Mouse (Mus musculus) neural tube, embryonic 15.5 days (tissue): ENCODE results near the gene Trpc4ap. TPM values are rescaled to one million over a fixed set of nuclear protein-coding genes. Genes with fewer than 3 reads are reported as not detected.
"Not testable (repeated sequence)": the region's sequence is repeated elsewhere in the genome, so short reads cannot be mapped to it uniquely, and the experiment has no call there.

Experiments
- ATAC-seq: fragments of 200-750 bp; cut with Nextera tagmentation; 2 replicates; pipeline ENCODE4 v1.8.0; 2017; ENCODE audit warnings: mild to moderate bottlenecking, moderate TSS enrichment, moderate library complexity; ENCODE audit not compliant: low FRiP score
- H3K27ac ChIP-seq: fragments of 300-500 bp; sonication (generic); replicated peaks from 2 replicates; pipeline ENCODE4 v1.5.1; 2015; ENCODE audit warnings: mild to moderate bottlenecking, inconsistent platforms
- H3K27me3 ChIP-seq: fragments of 300-500 bp; sonication (generic); replicated peaks from 2 replicates; pipeline ENCODE4 v1.6.1; 2015; ENCODE audit warnings: inconsistent platforms
- H3K36me3 ChIP-seq: fragments of 300-500 bp; sonication (generic); 2 replicates; pipeline ENCODE4 v1.6.1; 2015; ENCODE audit warnings: inconsistent platforms
- H3K4me1 ChIP-seq: fragments of 300-500 bp; sonication (generic); 2 replicates; pipeline ENCODE4 v1.6.1; 2015; ENCODE audit warnings: inconsistent platforms
- H3K4me2 ChIP-seq: fragments of 300-500 bp; sonication (generic); 2 replicates; pipeline ENCODE4 v1.6.1; 2015; ENCODE audit warnings: inconsistent platforms, mild to moderate bottlenecking, moderate library complexity
- H3K4me3 ChIP-seq: fragments of 300-500 bp; sonication (generic); replicated peaks from 2 replicates; pipeline ENCODE4 v1.5.1; 2015; ENCODE audit warnings: mild to moderate bottlenecking, inconsistent platforms
- H3K9ac ChIP-seq: fragments of 300-500 bp; sonication (generic); replicated peaks from 2 replicates; pipeline ENCODE4 v1.6.1; 2015; ENCODE audit warnings: mild to moderate bottlenecking, inconsistent platforms
- H3K9me3 ChIP-seq: fragments of 300-500 bp; sonication (generic); replicated peaks from 2 replicates; pipeline ENCODE4 v1.6.1; 2016; ENCODE audit warnings: inconsistent platforms
- whole genome bisulfite sequencing: fragments of 180-500 bp; shearing (Covaris S2); methylation state at CpG from one replicate; pipeline ENCODE4 v1.1.7; 2015; ENCODE audit warnings: mixed read lengths; 5-methylcytosine and 5-hydroxymethylcytosine counted together
- polyA plus RNA-seq: library from polyadenylated mRNA; unstranded; fragments of >200 nt; fragmentation: Nextera tagmentation; extraction: Ambion mirVana; gene quantifications from 2 replicates; pipeline ENCODE4 v1.2.1, GENCODE M21; 2015

The Trpc4ap gene
- 153 and 157 TPM in 2 replicates for polyA plus RNA-seq

DNA sequence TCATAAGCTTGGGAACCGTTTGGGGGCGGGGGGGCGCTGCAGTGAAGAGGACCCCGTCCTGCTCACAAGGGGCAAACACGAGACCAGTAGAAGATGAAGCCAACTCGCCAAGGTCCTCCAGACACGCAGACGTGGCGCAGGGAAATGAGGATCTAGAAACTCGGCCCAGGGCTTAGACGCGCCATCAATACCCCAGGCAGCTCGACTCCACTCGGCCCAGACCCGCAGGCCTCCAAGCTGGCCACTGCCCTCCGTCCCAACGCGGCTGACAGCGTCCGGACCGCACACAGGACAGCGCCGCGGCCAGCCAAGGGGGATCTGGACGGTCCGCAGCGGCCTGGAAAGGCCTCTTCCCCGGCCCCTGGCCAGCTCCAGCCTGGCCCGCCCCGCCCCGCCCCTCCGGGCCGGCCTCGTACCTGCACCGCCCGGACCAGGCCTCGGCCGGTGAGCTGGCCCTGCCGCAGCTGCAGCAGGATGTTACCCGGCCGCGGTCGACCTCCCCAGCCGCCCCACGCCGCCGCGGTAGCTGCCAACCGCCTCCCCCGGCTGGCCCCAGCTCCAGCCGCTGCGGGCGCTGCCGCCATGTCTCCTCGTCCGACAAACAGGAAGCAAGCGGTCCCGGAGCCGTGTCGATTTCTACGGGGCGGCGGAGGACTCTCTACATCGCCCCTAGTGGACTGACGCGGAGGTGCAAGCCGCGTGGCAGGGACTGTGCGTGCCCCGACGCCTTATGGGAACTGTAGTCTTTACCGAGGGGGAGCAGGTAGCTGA, at the start of gene Trpc4ap:
TSS of gene Trpc4ap (minus strand) at position 662 of the 771 bp plus-strand sequence.
- Histone ChIP-seq H3K4me2 (peak within 1 kb of the TSS; percentile 78), H3K27me3 (no peaks in the 10 kb centered on the region), H3K4me1 (peaks cover 30% of the 10 kb centered on the region), H3K9ac (peak within 1 kb of the TSS; percentile 98), H3K4me3 (peak within 1 kb of the TSS; percentile 98), H3K9me3 (no peaks in the 10 kb centered on the region), H3K36me3 (peaks cover 6% of the 10 kb centered on the region; the same call in 1 of the 2 replicates), H3K27ac (peak within 1 kb of the TSS; percentile 95)
- WGBS = under 1% methylated on average over 66 of the region's 72 CpGs
- ATAC-seq = peak; percentile 94

DNA sequence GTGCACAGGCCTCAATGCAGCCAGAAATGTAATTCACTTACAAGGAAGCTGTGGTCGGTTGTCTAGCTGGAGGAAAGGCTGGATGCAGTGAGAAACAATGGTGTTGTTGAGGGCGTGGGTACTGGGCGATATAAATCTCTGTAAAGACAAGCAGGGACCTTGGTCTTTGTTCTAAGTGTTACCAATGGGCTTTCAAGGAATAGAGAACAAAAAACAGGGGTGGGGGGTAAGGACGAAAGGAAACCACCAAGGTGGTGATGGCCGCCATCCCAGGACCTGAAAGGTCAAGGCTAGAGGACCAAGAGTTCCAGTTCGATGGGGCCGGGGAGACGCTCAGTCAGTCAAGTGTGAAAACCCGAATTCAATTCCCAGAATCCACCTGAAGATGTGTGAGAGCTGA, 45.6 kb upstream of the Trpc4ap start:
- no peak overlapping the region for H3K27ac ChIP-seq
- H3K4me3 ChIP-seq = no peak overlapping the region
- no peaks in the 10 kb centered on the region for H3K9me3 ChIP-seq
- H3K4me1 ChIP-seq = 0 out of 2 replicates have a peak, but pooled peaks cover 1% of the 10 kb centered on the region
- WGBS = 41% methylated on average over 9 of the region's 9 CpGs
- no peaks in the 10 kb centered on the region for H3K27me3 ChIP-seq
- no peak overlapping the region for H3K9ac ChIP-seq
- no peak for ATAC-seq
- H3K4me2 ChIP-seq = no peak overlapping the region
- H3K36me3 ChIP-seq = no peaks in the 10 kb centered on the region

DNA sequence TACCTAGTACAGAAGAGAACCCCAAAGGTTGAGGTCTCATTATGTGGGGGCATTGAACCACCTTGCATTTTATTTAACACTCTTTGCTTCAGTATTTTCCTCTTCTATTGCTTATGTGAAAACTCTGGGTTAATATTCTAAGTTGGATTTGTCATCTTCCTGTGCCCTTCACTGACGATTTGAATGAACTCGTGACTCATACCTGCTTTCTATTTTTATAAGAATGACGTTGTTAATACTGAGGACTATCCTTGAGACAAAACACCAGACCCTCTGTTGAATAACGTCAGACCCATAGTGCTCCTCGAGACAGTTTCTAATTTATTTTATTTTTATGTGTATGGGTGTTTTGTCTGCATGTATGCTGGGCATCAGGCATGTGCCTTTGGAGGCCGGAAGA, 44.8 kb upstream of the Trpc4ap start:
- no peaks in the 10 kb centered on the region for H3K4me1 ChIP-seq
- H3K9me3 ChIP-seq = no peaks in the 10 kb centered on the region
- H3K27ac ChIP-seq = no peak overlapping the region
- no peaks in the 10 kb centered on the region for H3K27me3 ChIP-seq
- H3K36me3 ChIP-seq = no peaks in the 10 kb centered on the region
- H3K4me3 ChIP-seq = no peak overlapping the region
- 83% methylated on average over 6 of the region's 6 CpGs for WGBS
- ATAC-seq = no peak
- H3K4me2 ChIP-seq = no peak overlapping the region
- no peak overlapping the region for H3K9ac ChIP-seq

DNA sequence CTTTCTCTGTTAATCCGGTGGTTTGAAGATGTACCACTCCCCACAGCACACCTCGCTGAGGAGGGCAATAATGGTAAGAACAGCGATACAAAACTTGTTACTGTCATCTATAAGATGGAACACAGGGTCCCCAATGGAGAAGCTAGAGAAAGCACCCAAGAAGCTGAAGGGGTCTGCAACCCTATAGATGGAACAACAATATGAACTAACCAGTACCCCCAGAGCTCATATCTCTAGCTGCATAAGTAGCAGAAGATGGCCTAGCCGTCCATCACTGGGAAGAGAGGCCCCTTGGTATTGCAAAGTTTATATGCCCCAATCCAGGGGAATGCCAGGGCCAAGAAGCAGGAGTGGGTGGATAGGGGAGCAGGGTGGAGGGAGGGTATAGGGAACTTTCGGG, 43.6 kb upstream of the Trpc4ap start, which contains the start of gene Gm17581:
TSS of gene Gm17581 (minus strand) at position 101 of the 400 bp plus-strand sequence.
- not testable (repeated sequence) for ATAC-seq, H3K9ac ChIP-seq, H3K4me3 ChIP-seq, H3K27me3 ChIP-seq, H3K4me1 ChIP-seq, H3K36me3 ChIP-seq, H3K27ac ChIP-seq, H3K4me2 ChIP-seq, H3K9me3 ChIP-seq
- 87% methylated on average over 5 of the region's 5 CpGs for WGBS

DNA sequence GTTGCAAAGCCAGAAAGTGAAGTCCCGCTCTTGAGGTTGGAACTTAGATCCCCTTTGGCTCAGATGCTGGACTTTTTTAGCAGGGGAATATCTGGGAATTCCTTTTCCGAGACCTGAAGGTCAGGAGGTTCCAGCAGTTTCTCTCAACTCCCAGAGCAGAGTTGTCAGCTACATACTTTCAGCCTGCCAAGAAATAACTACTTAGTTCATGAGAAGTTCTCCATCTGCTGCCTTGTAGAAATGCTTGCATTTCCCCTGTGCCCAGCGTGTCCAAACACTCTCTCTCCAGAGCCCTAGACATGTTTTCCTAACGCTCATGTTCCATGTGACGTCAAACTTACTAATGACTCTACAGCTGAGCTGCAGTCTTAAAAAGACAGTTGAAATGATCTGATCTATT, 42.9 kb upstream of the Trpc4ap start:
- H3K27ac ChIP-seq = no peak overlapping the region
- no peak overlapping the region for H3K9ac ChIP-seq
- WGBS = 87% methylated on average over 5 of the region's 5 CpGs
- no peak overlapping the region for H3K4me3 ChIP-seq
- no peaks in the 10 kb centered on the region for H3K9me3 ChIP-seq
- H3K4me2 ChIP-seq = no peak overlapping the region
- no peaks in the 10 kb centered on the region for H3K4me1 ChIP-seq
- no peaks in the 10 kb centered on the region for H3K27me3 ChIP-seq
- H3K36me3 ChIP-seq = no peaks in the 10 kb centered on the region
- no peak for ATAC-seq

DNA sequence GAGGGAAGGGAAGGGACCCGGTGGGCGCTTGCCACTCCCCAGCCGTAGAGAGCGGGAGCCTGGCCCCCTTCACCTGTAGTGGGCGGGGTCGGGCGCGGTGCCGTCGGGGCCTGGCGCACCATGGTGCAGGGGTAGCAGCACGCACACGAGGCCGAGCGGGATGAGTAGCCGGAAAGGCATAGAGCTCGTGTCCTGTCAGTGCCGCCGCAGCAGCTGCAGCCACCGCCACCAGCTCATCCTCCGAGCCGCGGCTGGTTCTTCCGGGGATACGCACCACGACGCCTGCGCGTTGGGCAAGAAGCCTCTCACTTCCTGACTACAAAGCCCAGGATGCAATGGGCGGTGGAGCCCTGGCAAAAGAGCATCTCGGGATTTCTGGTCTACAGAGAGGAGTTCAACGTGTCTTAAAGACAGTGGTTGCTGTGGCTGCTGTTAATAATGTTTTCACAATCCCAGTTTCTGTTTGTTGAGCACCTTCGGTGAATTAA, 37.0 kb upstream of the Trpc4ap start, which contains the start of gene Edem2:
TSS of gene Edem2 (minus strand) at position 318 of the 488 bp plus-strand sequence.
- no peaks in the 10 kb centered on the region for H3K9me3 ChIP-seq
- WGBS = under 1% methylated on average over 33 of the region's 33 CpGs
- peak within 1 kb of the TSS; percentile 90 for H3K9ac ChIP-seq
- H3K27ac ChIP-seq = peak within 1 kb of the TSS; percentile 80
- ATAC-seq = peak; percentile 97
- peak within 1 kb of the TSS; percentile 95 for H3K4me2 ChIP-seq
- peak within 1 kb of the TSS; percentile 95 for H3K4me3 ChIP-seq
- H3K36me3 ChIP-seq = peaks cover 13% of the 10 kb centered on the region; the same call in 1 of the 2 replicates
- peaks cover 18% of the 10 kb centered on the region for H3K4me1 ChIP-seq
- no peaks in the 10 kb centered on the region for H3K27me3 ChIP-seq

DNA sequence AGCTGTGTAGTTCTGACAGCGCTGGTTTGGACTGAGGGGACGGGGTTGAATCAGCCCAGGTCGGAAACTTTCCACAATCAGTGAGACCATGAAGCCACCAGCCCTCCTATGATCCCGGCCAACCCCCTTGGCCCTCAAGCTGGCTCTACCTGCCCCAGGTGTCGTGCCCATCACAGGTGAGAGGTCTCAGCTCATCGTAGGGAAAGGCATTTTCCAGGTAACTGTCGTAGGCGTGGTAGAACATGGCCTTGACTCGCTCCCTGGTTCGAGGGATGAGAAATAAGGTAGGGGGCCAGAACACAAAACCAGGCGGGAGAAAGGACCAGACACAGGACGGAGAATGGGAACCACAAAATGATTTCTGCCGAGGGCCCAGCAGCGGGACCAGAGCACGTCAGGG, 36.6 kb upstream of the Trpc4ap start:
- Histone ChIP-seq H3K36me3 (peaks cover 13% of the 10 kb centered on the region; the same call in 1 of the 2 replicates), H3K4me2 (peak overlapping the region; percentile 95), H3K27ac (peak overlapping the region; percentile 80), H3K27me3 (no peaks in the 10 kb centered on the region), H3K4me1 (peaks cover 18% of the 10 kb centered on the region), H3K9ac (peak overlapping the region; percentile 90), H3K4me3 (peak overlapping the region; percentile 95), H3K9me3 (no peaks in the 10 kb centered on the region)
- 0 out of 2 replicates have a peak, but pooled peaks have one; percentile 22 for ATAC-seq
- WGBS = 5% methylated on average over 15 of the region's 15 CpGs

DNA sequence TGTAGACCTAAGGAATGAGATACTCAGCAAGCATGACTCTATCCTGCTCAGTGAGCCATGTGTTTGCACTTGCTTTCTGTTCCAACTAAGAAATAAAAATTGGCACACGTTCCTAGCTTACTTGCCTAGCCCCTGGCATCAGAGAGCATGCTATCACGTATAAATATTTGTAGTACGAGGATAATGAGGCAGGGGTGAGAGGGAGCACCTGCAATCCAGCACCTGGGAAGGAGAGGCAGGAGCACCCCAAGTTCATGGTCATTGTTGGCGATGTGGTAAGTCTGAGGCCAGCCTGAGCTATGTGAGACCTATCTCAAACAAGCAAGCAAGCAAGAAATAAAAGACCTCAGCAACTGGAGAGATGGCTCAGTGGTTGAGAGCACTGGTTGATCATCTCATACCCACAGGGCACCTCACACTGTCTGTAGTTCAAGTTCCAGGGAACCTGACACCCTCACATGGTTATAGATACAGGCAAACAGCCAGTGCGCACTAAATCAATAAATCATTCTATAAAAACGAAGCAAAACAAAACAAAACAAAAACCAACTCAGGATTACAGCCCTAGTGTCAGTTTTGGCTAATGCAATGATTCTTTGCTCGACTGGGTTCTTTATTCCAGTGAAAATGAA, 35.7 kb upstream of the Trpc4ap start:
- Histone ChIP-seq H3K27ac (no peak overlapping the region), H3K27me3 (no peaks in the 10 kb centered on the region), H3K9me3 (no peaks in the 10 kb centered on the region), H3K36me3 (peaks cover 17% of the 10 kb centered on the region), H3K4me1 (peaks cover 18% of the 10 kb centered on the region), H3K4me3 (no peak overlapping the region), H3K9ac (no peak overlapping the region), H3K4me2 (peak overlapping the region; percentile 95)
- ATAC-seq = no peak
- 75% methylated on average over 7 of the region's 7 CpGs for WGBS

DNA sequence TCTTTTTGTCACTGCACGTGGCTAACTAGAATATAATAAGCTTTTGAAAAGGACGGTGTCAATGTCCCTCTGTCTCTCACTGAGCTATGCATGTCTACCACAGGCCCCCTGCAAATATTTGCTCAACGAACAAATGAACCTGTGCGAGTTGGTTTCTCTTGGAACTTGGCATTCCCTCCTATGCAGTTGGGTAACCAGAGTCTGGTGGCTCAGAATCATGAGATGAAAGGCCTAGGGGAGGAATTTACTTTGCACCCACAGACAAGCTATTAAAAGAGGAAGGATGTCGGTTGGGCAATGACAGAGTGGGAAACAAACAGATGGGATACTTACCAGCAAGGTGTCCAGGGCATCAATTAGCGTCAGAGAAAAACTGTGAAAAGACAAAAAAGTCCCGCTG, 34.1 kb upstream of the Trpc4ap start:
- Histone ChIP-seq H3K9me3 (no peaks in the 10 kb centered on the region), H3K9ac (no peak overlapping the region), H3K27me3 (no peaks in the 10 kb centered on the region), H3K4me3 (no peak overlapping the region), H3K4me1 (peaks cover 18% of the 10 kb centered on the region), H3K27ac (no peak overlapping the region), H3K36me3 (peaks cover 30% of the 10 kb centered on the region), H3K4me2 (no peak overlapping the region)
- 89% methylated on average over 7 of the region's 7 CpGs for WGBS
- ATAC-seq = no peak

DNA sequence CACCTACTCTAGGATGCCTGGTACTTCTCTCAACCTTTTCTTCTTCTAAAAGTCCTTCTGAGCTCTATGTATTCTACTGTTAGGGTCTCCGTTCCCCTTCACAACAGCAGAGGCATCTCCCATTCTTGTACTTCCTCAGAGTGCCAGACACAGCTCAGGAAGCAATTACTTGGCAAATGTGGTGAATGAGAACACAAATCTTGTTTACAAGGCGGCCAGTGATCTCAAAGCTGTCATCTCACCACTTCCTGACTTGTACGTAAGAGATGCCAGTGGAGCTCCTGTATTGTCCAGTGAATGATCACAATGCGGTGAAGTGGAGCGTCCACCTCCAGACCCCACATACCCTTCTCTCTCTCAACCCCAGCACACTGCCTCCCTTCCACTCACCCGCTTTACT, 32.3 kb upstream of the Trpc4ap start:
- 83% methylated on average over 6 of the region's 6 CpGs for WGBS
- Histone ChIP-seq H3K27ac (no peak overlapping the region), H3K9ac (no peak overlapping the region), H3K9me3 (no peaks in the 10 kb centered on the region), H3K27me3 (no peaks in the 10 kb centered on the region), H3K36me3 (peaks cover 43% of the 10 kb centered on the region), H3K4me3 (no peak overlapping the region), H3K4me2 (no peak overlapping the region), H3K4me1 (peaks cover 18% of the 10 kb centered on the region)
- ATAC-seq = no peak

DNA sequence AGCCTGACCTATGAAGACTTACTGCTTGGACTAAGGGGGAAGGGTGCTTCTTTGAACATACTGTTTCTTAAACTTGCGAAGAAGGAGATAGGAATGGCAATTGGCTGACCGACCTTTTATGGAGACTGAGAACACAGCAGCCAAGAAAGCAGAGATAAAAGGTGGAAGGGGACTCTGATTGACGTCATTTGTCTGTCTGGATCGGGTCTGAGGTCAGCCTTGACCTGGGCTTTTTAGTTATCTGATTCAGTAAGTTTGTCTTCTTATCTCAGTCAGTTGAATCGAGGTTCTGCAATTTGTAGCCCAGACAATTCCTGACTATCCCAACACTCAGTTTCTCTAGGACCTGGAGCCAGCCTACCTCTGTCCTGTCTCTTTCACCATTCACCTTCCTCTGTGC, 31.9 kb upstream of the Trpc4ap start:
- H3K4me1 ChIP-seq = peaks cover 18% of the 10 kb centered on the region
- H3K36me3 ChIP-seq = peaks cover 48% of the 10 kb centered on the region
- H3K4me3 ChIP-seq = no peak overlapping the region
- no peak overlapping the region for H3K4me2 ChIP-seq
- H3K27ac ChIP-seq = no peak overlapping the region
- H3K9me3 ChIP-seq = no peaks in the 10 kb centered on the region
- no peak overlapping the region for H3K9ac ChIP-seq
- 89% methylated on average over 5 of the region's 5 CpGs for WGBS
- H3K27me3 ChIP-seq = no peaks in the 10 kb centered on the region
- ATAC-seq = no peak

DNA sequence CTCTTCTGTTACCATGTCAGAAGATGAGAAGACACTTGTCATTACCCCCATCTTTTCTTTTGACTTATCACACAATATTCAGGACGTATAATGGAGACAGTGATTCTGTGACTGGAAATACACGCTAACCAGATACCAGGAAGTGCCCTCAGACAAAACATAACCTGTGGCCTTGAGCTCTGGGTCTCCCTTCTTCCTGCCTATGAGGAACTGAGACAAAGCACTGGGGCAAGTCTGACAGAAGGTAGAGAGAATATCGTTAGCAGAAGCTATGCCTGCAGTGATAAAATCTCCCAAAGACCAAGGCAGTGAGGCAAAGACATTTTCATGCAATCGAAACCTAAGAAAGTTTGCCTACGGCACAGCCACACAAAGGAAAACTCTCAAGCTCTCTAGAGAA, 28.4 kb upstream of the Trpc4ap start:
- no peak overlapping the region for H3K4me2 ChIP-seq
- H3K4me3 ChIP-seq = no peak overlapping the region
- 85% methylated on average over 5 of the region's 5 CpGs for WGBS
- no peaks in the 10 kb centered on the region for H3K4me1 ChIP-seq
- no peaks in the 10 kb centered on the region for H3K9me3 ChIP-seq
- H3K27ac ChIP-seq = no peak overlapping the region
- no peaks in the 10 kb centered on the region for H3K27me3 ChIP-seq
- no peak overlapping the region for H3K9ac ChIP-seq
- no peak for ATAC-seq
- peaks cover 69% of the 10 kb centered on the region for H3K36me3 ChIP-seq
